Mouse (Mus musculus): ENCODE results near the gene Tcf25.

The Tcf25 gene

GRCm38 (mm10) chr8:123373403-123374238 lies at the start of gene Tcf25:
TSS of gene Tcf25 (plus strand) at chr8:123373753.
- DNase-seq (ENCODE audit: low spot score in 2 of 2), result peak; percentile 93 to 97

- no peak for DNase-seq (ENCODE audit: low spot score in 2 of 2)
Measured at GRCm38 (mm10) chr8:123328552-123328951, 45.0 kb upstream of the Tcf25 start.

GRCm38 (mm10) chr8:123329350-123329749 lies 44.2 kb upstream of the Tcf25 start:
- DNase-seq (ENCODE audit: low spot score in 2 of 2), result no peak

- DNase-seq (ENCODE audit: low spot score in 2 of 2), result no peak
Measured at GRCm38 (mm10) chr8:123329961-123330360, 43.6 kb upstream of the Tcf25 start.

GRCm38 (mm10) chr8:123330701-123331100 lies 42.9 kb upstream of the Tcf25 start:
- DNase-seq (ENCODE audit: low spot score in 2 of 2), result no peak

- no peak for DNase-seq (ENCODE audit: low spot score in 2 of 2)
Measured at GRCm38 (mm10) chr8:123331301-123331700, 42.3 kb upstream of the Tcf25 start.

DNA sequence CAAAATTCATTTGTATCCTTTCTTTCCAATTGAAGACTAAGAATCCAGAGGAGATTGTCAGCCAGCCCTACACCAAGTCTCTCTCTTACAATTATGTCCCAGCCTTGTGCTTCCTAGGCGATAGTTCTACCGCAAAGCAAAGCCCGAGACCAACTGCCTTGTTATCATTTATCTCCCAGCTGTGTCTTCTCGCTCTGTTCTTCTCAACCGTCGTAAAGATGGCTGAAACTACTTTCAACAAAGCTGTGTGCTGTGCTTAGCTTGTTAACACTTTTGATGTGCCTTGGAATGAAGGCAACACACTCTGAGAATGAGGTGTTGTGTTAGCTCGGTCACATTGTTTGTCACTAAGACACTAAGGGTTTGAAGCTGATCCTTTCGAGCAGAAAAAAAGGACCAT lies 41.7 kb upstream of the Tcf25 start:
- DNase-seq (ENCODE audit: low spot score in 2 of 2), result no peak

- peak; percentile 78 to 89 for DNase-seq (ENCODE audit: low spot score in 2 of 2)
Measured at GRCm38 (mm10) chr8:123332262-123333090, 41.1 kb upstream of the Tcf25 start, which contains the start of gene Spire2. TSS of gene Spire2 (plus strand) at chr8:123332713.

GRCm38 (mm10) chr8:123333091-123333587 lies 40.4 kb upstream of the Tcf25 start:
- no peak for DNase-seq (ENCODE audit: low spot score in 2 of 2)

DNA sequence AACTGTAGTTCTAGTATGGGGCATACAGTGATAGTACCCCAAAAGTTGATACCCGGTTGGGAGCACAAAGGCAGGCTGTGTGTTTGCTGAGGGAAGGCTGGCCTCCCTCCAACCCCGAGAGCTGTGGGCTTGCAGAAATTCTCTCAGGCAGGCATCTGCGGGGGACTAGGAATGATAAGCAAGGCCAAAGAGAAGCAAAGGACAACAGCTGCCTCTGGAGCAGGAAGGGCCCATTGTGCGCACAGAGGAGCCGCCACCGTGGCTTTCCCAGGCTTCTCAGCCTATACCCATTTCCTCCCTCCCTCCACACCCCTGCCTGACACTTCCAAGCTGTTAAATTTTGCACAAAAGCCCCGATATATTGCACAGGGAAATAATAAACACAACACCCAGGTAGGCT lies 39.7 kb upstream of the Tcf25 start:
- DNase-seq (ENCODE audit: low spot score in 2 of 2), result no peak

- no peak for DNase-seq (ENCODE audit: low spot score in 2 of 2)
Measured at GRCm38 (mm10) chr8:123334467-123334866, 39.1 kb upstream of the Tcf25 start.

- no peak for DNase-seq (ENCODE audit: low spot score in 2 of 2)
Measured at GRCm38 (mm10) chr8:123337475-123337874, 36.1 kb upstream of the Tcf25 start.

- no peak for DNase-seq (ENCODE audit: low spot score in 2 of 2)
Measured at GRCm38 (mm10) chr8:123340071-123340470, 33.5 kb upstream of the Tcf25 start.

- DNase-seq (ENCODE audit: low spot score in 2 of 2), result no peak
Measured at GRCm38 (mm10) chr8:123341040-123342015, 32.2 kb upstream of the Tcf25 start.

DNA sequence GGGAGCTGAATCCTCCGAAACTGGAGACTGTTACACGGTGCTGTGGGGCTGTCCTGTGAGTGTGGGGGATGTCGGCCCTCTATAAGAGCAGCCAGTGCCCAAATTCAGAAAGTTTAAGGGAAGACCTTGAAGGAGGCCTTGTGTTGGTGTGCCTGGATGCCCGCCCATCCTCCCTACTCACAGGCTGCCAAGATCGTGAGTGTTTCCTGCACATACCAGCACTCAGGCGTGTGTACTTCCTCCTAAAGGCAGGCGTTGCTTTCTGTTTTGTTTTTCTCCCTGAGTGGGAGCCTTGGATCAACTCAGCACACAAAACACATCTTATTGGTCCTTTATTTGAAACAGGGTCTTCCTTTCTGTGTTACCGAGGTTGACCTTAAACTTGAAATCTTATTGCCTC lies 31.3 kb upstream of the Tcf25 start:
- no peak for DNase-seq (ENCODE audit: low spot score in 2 of 2)

- no peak for DNase-seq (ENCODE audit: low spot score in 2 of 2)
Measured at GRCm38 (mm10) chr8:123342911-123343310, 30.6 kb upstream of the Tcf25 start.

GRCm38 (mm10) chr8:123343422-123343821 lies 30.1 kb upstream of the Tcf25 start:
- DNase-seq (ENCODE audit: low spot score in 2 of 2), result no peak

GRCm38 (mm10) chr8:123345135-123345534 lies 28.4 kb upstream of the Tcf25 start:
- no peak for DNase-seq (ENCODE audit: low spot score in 2 of 2)

- no peak for DNase-seq (ENCODE audit: low spot score in 2 of 2)
Measured at GRCm38 (mm10) chr8:123345856-123346255, 27.7 kb upstream of the Tcf25 start.

GRCm38 (mm10) chr8:123347293-123347692 lies 26.3 kb upstream of the Tcf25 start:
- DNase-seq (ENCODE audit: low spot score in 2 of 2), result no peak

GRCm38 (mm10) chr8:123348237-123348843 lies 25.2 kb upstream of the Tcf25 start:
- DNase-seq (ENCODE audit: low spot score in 2 of 2), result peak in 1 of 2 experiments; percentile 39

Measured in spleen, postnatal 4 days (tissue).